8 mouse cellular contexts compared by ENCODE assay signal in the genomic region with DNA sequence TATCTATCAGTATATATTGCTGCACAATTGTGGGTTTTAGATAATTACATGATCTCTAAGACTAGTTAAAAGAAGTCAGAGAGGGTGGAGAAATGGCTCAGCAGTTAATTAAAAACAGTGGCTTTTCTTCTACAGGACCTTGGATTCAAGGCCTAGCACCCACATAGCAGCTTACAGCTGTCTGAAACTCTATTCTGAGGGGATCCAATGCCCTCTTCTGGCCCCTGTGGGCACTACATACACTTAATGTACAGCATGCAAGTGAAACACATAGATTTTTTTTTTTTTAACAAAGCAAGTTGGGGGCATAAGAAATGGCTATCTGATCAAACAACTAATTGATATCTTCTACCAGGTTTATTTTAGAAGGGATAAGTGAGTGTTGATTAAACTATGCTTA. TPM values are rescaled to one million over a fixed set of nuclear protein-coding genes. Genes with fewer than 3 reads are reported as not detected.
DNase-seq lines count a peak whose midpoint lies in the region; ATAC-seq and TF ChIP-seq lines count a peak whose summit lies in the region.
"Had no signal": no experiment of that assay in that cellular context is flagged by ENCODE, and none has a peak within 500 bp of the region (broad histone marks: within the 10 kb centered on the region; RNA-seq: fewer than 3 reads in every experiment).

No protein-coding gene starts in this region.

- DNase-seq in layer of hippocampus, adult 2 months (ENCODE audit: low spot score in 2 of 2): peak in 1 of 2 experiments; percentile 21
- no peak for DNase-seq in layer of hippocampus, adult 8-10 months (ENCODE audit: low spot score in 2 of 2)
- peak; percentile 2 for DNase-seq in G1E (ENCODE audit: low spot score)
- DNase-seq in adrenal gland, postnatal 36 days: peak; percentile 72 to 73
- DNase-seq in spleen, adult 12 weeks (ENCODE audit: low spot score): peak; percentile 31

- H3K4me1 ChIP-seq in G1E (ENCODE audit: insufficient read depth, low read depth, low read length): peaks cover 24% of the 10 kb centered on the region
- H3K4me1 ChIP-seq in lung, embryonic 15.5 days: peaks cover 15% of the 10 kb centered on the region; the same call in 1 of the 2 replicates

- no peak overlapping the region for H3K9ac ChIP-seq in lung, embryonic 15.5 days

- peak; percentile 73 for TF ChIP-seq CTCF in layer of hippocampus, adult 2 months (conservative IDR thresholded peaks at IDR 0.05)
- TF ChIP-seq CTCF in G1E (IDR thresholded peaks at IDR 0.05; ENCODE audit: low read depth, low read length): no peak

- H3K4me3 ChIP-seq in layer of hippocampus, adult 2 months: no peak overlapping the region
- no peak overlapping the region for H3K4me3 ChIP-seq in G1E (ENCODE audit: low read depth, low read length)
- no peak overlapping the region for H3K4me3 ChIP-seq in lung, embryonic 15.5 days
- H3K4me3 ChIP-seq: myocyte had no signal

- peak; percentile 59 for ATAC-seq in G1E (ENCODE audit: extremely low read depth, insufficient number of reproducible peaks, low FRiP score, poor library complexity, severe bottlenecking)
- ATAC-seq in granulocyte monocyte progenitor cell, adult 5-6 weeks (replicated peaks; ENCODE audit: poor library complexity, severe bottlenecking): peak; percentile 86
- ATAC-seq in lung, embryonic 15.5 days (ENCODE audit: borderline replicate concordance, extremely low read depth, low FRiP score, low TSS enrichment): 0 out of 2 replicates have a peak, but pooled peaks have one; percentile 52

- no peak overlapping the region for H3K27ac ChIP-seq in layer of hippocampus, adult 2 months
- no peak overlapping the region for H3K27ac ChIP-seq in lung, embryonic 15.5 days

- peaks cover 37% of the 10 kb centered on the region for H3K36me3 ChIP-seq in G1E (replicated peaks)
- H3K36me3 ChIP-seq in lung, embryonic 15.5 days: peaks cover 20% of the 10 kb centered on the region

- no peaks in the 10 kb centered on the region for H3K9me3 ChIP-seq in G1E (replicated peaks)
- no peaks in the 10 kb centered on the region for H3K9me3 ChIP-seq in lung, embryonic 15.5 days

- no peak overlapping the region for H3K4me2 ChIP-seq in lung, embryonic 15.5 days

- no peaks in the 10 kb centered on the region for H3K27me3 ChIP-seq in G1E (ENCODE audit: insufficient read depth, low read length)
- H3K27me3 ChIP-seq in lung, embryonic 15.5 days: no peaks in the 10 kb centered on the region

RNA-seq across cellular contexts. Expression of gene Setd5, which starts 26.6 kb away (rescaled TPM):
- 100 to 1,000 TPM; 110 to 113 TPM for total RNA-seq in layer of hippocampus, adult 2 months (2021)
- 100 to 1,000 TPM; 104 to 122 (median 115) TPM for total RNA-seq in layer of hippocampus, adult 8-10 months (2022)
- total RNA-seq in G1E (2014; fragmentation: Nextera tagmentation) (262 and 272 TPM in 2 replicates), G1E (2017) (89.2 and 95.0 TPM in 2 replicates)
- 131 and 154 TPM in 2 replicates for polyA plus RNA-seq in G1E (2012)
- total RNA-seq in adrenal gland, postnatal 36 days (2021): 10 to 100 TPM; 87.7 to 88.4 TPM
- total RNA-seq in granulocyte monocyte progenitor cell, adult 5-6 weeks (2014; fragmentation: Nextera tagmentation): 114 and 124 TPM in 2 replicates
- 64.8 and 64.9 TPM in 2 replicates for total RNA-seq in granulocyte monocyte progenitor cell, adult 5-6 weeks (2017)
- polyA plus RNA-seq in lung, embryonic 15.5 days (2015; fragmentation: Nextera tagmentation; extraction: Ambion mirVana): 69.5 and 77.2 TPM in 2 replicates

RNA-seq across cellular contexts. Expression of gene Thumpd3, which starts 57.7 kb away (rescaled TPM):
- total RNA-seq in layer of hippocampus, adult 2 months (2021): 10 to 100 TPM; 38.2 to 40.6 TPM
- 10 to 100 TPM; 31.2 to 39.5 (median 37.6) TPM for total RNA-seq in layer of hippocampus, adult 8-10 months (2022)
- total RNA-seq in G1E (2014; fragmentation: Nextera tagmentation): 127 and 145 TPM in 2 replicates
- total RNA-seq in G1E (2017): 89.2 and 95.1 TPM in 2 replicates
- polyA plus RNA-seq in G1E (2012): 6.7 and 7.5 TPM in 2 replicates
- 10 to 100 TPM; 39.9 to 43.1 TPM for total RNA-seq in adrenal gland, postnatal 36 days (2021)
- 52.4 and 77.4 TPM in 2 replicates for total RNA-seq in granulocyte monocyte progenitor cell, adult 5-6 weeks (2014; fragmentation: Nextera tagmentation)
- 51.5 and 73.9 TPM in 2 replicates for total RNA-seq in granulocyte monocyte progenitor cell, adult 5-6 weeks (2017)
- polyA plus RNA-seq in lung, embryonic 15.5 days (2015; fragmentation: Nextera tagmentation; extraction: Ambion mirVana): 43.0 and 50.8 TPM in 2 replicates

Comparison
In these comparisons a context has a peak if more than half of its experiments do, and no peak if none do; other contexts are left out.
1. DNase-seq: peak in G1E (single experiment), adrenal gland, postnatal 36 days (2 of 2) and spleen, adult 12 weeks (single experiment); none in layer of hippocampus, adult 8-10 months (0 of 2).
2. Peak in every context shown above with its lines, with median percentiles within 50 percentile points of each other: ATAC-seq.